Mouse (Mus musculus) adrenal gland, postnatal 10 days (tissue): ENCODE data around the gene Gm3336. TPM values are rescaled to one million over a fixed set of nuclear protein-coding genes. Genes with fewer than 3 reads are reported as not detected.

ENCODE experiments used
- DNase-seq: peaks from one replicate; pipeline ENCODE4 v3.0.0; 2021; ENCODE audit warnings: mixed read lengths
- long read RNA-seq, 2 experiments: library from polyadenylated mRNA; stranded (forward); transcript quantifications; one replicate each; pipeline ENCODE4 v2.0.0; 2021
- total RNA-seq, 2 experiments: library from RNA; stranded (reverse); gene quantifications; 2 replicates each; pipeline ENCODE4 v1.2.3; 2021

The Gm3336 gene
- total RNA-seq, result not detected
- long read RNA-seq, experiment 1, result 0 reads
- long read RNA-seq, experiment 2, result 0 reads

DNA sequence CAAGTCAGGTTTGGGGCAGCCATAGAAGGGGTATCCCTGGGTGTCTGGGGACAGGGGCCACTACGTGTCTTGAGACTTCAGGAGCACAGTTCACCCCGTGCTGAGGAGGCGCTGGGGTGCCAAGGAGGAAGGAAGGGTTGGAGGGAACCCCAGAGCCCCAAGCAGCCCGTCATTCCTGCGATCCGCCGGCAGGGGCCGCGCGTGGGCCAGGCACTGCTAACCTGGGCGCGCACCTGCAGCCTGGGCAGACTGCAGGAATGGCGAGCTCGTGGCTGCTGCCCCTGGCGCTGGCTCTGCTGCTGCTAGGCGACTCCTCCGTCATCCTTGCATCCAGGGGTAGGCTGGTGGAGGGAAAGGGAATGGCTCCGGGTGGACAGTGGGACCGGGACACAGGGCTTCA lies at the start of gene Gm3336:
Gene Gm3336 (plus strand): TSS at position 247 of the 400 bp plus-strand sequence.
- DNase-seq, result peak; percentile 78

DNA sequence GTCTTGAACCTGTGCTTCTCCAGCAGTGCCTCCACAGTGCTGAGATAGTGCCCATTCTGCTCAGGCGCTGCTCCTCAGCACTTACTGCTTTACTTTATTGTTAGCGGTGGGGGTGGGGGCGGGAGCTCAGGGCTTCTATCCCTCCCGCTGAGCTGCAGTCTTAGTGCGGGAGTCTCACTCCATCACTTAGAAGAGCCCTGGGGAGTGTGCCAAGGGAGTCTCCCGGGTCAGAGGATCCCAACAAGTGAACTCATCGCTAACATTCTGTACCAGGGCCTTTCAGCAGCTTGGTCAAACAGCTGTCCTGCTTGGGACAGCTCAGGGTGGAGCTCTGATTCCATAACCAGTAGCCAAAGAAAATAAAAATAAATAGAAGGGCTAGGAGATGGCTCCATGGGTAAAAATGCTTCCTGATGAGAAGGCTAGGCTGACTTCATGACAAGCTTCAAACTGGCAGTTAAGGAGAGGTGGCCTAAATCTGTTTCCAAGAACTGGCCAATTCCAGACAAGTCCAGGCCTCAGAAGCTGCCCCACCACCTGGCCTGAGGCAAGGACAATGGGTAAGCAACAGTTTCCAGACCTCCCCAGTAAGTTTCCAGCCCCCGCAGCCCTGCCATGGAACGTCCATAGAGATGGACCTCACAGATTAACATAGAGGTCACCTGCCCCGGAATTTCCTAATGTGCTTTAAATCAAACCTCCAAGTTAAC lies 46.6 kb upstream of the Gm3336 start:
- no peak for DNase-seq

- no peak for DNase-seq
Observed at GRCm38 (mm10) chr8:70672325-70673078, 45.8 kb upstream of the Gm3336 start.

GRCm38 (mm10) chr8:70673079-70673856 lies 45.1 kb upstream of the Gm3336 start, which contains the start of gene Lsm4:
Gene Lsm4 (plus strand): TSS chr8:70673248.
- peak; percentile 98 for DNase-seq

DNA sequence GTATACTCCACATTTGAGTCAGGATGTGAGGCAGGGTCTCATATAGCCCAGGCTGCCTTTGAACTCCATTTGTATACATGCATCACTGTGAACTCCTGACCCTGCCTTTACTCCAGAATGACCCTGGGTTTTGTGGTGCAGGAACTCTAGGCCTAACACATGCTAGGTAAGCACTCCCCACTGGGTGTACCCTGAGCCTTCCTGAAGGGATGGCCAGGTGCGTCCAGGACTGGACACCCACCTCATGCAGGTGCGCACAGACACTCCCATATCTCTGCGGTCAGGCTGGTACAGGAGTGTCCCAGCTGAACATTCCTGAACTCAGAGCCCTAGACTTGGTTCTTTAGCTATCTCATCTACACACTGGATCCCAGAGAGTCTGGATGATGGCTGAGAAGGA lies 44.2 kb upstream of the Gm3336 start:
- DNase-seq, result no peak

DNA sequence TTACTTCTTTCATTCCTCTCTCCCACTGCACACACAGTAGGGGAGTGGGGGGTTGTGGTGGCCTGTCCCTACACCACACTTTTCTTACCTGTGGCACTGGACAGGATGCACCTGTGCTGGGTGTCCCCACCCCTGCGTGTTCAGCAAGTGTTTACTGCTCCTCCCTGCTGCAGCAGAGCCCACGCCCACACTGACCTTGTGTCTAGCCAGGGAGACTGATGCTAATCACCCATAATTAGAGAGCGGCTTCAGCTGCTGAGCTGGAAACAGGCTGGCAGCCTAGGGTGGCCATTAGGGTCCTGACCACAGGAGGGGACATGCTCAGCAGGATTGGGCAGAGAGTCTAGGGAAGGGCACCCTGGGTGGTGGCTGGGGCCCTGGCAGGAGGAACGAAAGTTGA lies 43.6 kb upstream of the Gm3336 start:
- no peak for DNase-seq

- DNase-seq, result no peak
Observed at GRCm38 (mm10) chr8:70675336-70675735, 43.0 kb upstream of the Gm3336 start.

DNA sequence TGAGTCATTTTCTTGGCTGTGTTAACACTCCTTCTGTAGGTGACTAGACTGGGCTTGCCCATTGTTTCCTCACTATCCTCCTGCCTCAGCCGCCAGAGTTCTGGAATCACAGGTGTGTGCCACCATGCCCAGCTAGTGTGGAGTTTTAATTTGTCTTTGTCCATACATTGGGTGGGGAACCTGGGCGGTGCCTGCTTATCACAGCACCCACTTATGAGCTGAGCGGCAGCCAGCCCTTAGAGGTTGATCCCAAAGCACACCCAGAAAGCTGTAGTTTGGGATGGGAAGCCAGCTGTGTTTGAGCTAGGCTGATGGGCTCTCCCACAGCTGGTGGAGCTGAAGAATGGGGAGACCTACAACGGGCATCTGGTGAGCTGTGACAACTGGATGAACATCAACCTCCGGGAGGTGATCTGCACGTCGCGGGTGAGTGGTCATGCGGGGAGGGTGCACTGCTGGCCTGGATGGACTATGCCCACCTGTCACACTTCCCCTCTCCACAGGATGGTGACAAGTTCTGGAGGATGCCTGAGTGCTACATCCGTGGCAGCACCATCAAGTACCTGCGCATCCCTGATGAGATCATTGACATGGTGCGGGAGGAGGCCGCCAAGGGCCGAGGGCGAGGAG lies 40.8 kb upstream of the Gm3336 start:
- no peak for DNase-seq

- DNase-seq, result no peak
Observed at GRCm38 (mm10) chr8:70678679-70679078, 39.7 kb upstream of the Gm3336 start.

- no peak for DNase-seq
Observed at GRCm38 (mm10) chr8:70679404-70679803, 38.9 kb upstream of the Gm3336 start.

- peak; percentile 39 for DNase-seq
Observed at GRCm38 (mm10) chr8:70680039-70680438, 38.3 kb upstream of the Gm3336 start.

GRCm38 (mm10) chr8:70681410-70681809 lies 36.9 kb upstream of the Gm3336 start:
- DNase-seq, result no peak

DNA sequence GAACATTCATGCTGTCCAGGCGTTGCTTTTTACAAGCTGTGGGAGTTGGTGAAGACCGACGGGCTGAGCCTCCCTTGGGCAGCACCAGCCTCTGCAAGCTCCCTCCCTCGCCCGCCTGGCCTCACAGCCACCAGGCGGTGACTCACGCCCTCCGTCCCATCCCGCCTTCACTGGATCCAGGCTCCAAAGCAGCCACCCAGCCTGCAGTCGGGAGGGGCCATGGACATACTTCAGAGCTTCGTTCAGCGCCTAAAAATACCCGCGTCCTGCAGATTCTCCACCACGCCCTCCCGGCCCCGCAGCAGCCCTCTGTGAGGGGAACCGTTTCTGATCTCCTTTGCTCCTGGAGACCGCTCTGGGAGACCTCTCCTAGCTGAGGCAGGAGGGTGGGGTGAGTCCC lies 36.1 kb upstream of the Gm3336 start:
- DNase-seq, result peak; percentile 85

- peak; percentile 38 for DNase-seq
Observed at GRCm38 (mm10) chr8:70682692-70683091, 35.7 kb upstream of the Gm3336 start.

GRCm38 (mm10) chr8:70684291-70684690 lies 34.1 kb upstream of the Gm3336 start:
- no peak for DNase-seq

GRCm38 (mm10) chr8:70687576-70687975 lies 30.8 kb upstream of the Gm3336 start:
- DNase-seq, result peak; percentile 91

- no peak for DNase-seq
Observed at GRCm38 (mm10) chr8:70688136-70688535, 30.2 kb upstream of the Gm3336 start.

GRCm38 (mm10) chr8:70689892-70690390 lies 28.4 kb upstream of the Gm3336 start:
- peak; percentile 73 for DNase-seq

- no peak for DNase-seq
Observed at GRCm38 (mm10) chr8:70691230-70691629, 27.1 kb upstream of the Gm3336 start.

DNA sequence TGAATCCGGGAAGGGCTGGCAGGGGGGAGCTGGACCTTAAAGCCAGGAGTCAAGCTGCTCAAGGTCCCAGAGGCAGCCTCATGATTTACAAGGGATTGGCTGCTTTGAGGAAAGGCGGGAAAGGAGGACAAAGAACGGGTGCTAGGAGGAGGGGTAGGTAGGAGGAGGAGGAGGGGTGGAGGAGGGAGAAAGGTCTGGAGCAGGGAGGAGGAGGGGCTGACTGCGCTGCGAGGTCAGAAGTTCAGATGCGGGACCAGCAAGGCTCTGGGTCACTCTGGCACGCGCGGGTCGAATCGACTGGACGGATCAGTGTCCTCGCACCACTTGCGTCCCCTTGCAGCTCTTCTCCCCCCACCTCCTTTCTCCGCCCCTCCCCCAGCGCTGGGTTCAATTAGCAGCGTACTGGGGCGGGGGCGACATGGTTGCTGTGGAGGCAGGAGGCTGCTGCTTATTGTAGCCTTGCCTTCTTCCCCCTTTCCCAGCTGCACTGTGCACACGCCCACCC lies 26.6 kb upstream of the Gm3336 start:
- DNase-seq, result peak; percentile 40

GRCm38 (mm10) chr8:70693636-70694035 lies 24.7 kb upstream of the Gm3336 start:
- DNase-seq, result no peak
